Mouse (Mus musculus): ENCODE measurements at regions not wholly inside any gene's neighbourhood (a gene's known extent, or its start where the extent isn't known, plus 50 kb on each side); places are given as distances from the start of the nearest gene placed in this dataset.

DNA sequence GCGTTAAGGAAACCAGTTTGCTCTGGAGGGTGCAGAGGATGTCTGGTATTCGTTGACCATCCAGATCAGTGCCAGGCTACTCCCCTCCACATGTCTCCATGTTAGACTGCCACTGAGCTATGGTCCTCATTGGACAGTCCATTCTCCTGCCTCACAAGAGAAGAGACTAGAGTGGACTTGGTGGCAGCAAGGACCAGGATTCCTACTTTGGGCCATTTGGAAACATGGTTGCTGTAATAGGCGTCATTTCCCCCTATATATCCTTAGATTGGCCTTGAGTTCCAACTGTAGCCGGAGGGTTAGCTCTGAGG, 72.6 kb downstream of the Rpusd4 start:
- Histone ChIP-seq H3K27ac (no peak overlapping the region), H3K36me3 (no peaks in the 10 kb centered on the region), H3K9ac (replicated peaks) (no peak overlapping the region), H3K4me1 (replicated peaks) (peaks cover 41% of the 10 kb centered on the region), H3K4me2 (replicated peaks) (no peak overlapping the region), H3K4me3 (replicated peaks) (no peak overlapping the region), H3K27me3 (peaks cover 66% of the 10 kb centered on the region), H3K9me3 (no peaks in the 10 kb centered on the region)
- WGBS, result 92% methylated on average over 4 of the region's 4 CpGs
- no peak for ATAC-seq

DNA sequence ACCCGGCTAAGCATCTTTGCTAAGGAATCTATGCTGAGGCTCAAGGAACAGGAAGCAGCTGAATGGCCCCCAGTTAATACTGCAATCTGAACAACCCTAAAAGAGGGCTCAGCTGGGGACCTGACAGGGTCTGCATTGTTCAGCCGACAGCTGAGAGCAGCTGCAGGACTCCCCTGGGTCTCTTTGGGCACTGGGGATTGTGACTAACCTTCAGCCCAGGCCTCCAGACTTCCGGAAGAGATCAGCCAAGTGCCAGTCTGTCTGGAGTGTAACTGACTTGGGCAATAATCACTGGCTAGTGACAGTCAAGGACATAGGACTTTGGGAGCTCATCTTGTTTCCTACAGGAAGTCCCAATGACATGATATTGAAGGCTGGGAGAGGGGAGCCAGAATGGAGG, 73.1 kb downstream of the Rpusd4 start:
- H3K27me3 ChIP-seq, result peaks cover 63% of the 10 kb centered on the region
- no peak overlapping the region for H3K4me2 ChIP-seq (replicated peaks)
- WGBS, result 9% methylated on average over 3 of the region's 3 CpGs
- H3K9ac ChIP-seq (replicated peaks), result no peak overlapping the region
- H3K4me1 ChIP-seq (replicated peaks), result peaks cover 37% of the 10 kb centered on the region
- H3K36me3 ChIP-seq, result no peaks in the 10 kb centered on the region
- no peaks in the 10 kb centered on the region for H3K9me3 ChIP-seq
- no peak overlapping the region for H3K27ac ChIP-seq
- no peak for ATAC-seq
- H3K4me3 ChIP-seq (replicated peaks), result no peak overlapping the region

- Histone ChIP-seq H3K27ac (no peak overlapping the region), H3K4me2 (replicated peaks) (no peak overlapping the region), H3K36me3 (no peaks in the 10 kb centered on the region), H3K9ac (replicated peaks) (no peak overlapping the region), H3K27me3 (peaks cover 61% of the 10 kb centered on the region), H3K4me3 (replicated peaks) (no peak overlapping the region), H3K4me1 (replicated peaks) (peaks cover 31% of the 10 kb centered on the region), H3K9me3 (no peaks in the 10 kb centered on the region)
- WGBS, result 82% methylated on average over 5 of the region's 5 CpGs
- no peak for ATAC-seq
These were observed 73.7 kb downstream of the Rpusd4 start for GRCm38 (mm10) chr9:35341386-35341785.

DNA sequence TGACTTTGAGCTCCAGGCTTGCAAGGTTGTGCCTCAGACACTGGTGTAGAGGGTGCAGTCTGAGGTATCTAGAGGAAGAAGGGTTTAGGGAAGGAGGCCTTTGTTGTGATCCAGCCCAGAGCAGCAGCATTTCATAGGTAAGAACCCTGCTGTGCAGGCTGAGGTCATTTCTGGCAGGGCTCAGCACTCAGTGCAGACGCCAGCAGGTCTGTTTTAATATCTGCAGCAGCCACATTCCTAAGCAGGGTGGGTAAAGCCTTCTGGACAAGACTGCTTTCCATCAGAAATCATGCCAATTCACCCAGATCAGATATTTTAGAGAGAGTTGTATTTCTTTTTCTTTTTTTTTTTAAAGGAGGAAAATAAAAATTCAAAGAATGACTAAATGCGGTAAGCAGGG, 74.8 kb downstream of the Rpusd4 start:
- no peak overlapping the region for H3K4me3 ChIP-seq (replicated peaks)
- peaks cover 28% of the 10 kb centered on the region for H3K4me1 ChIP-seq (replicated peaks)
- H3K27ac ChIP-seq, result no peak overlapping the region
- no peak overlapping the region for H3K9ac ChIP-seq (replicated peaks)
- H3K27me3 ChIP-seq, result peaks cover 52% of the 10 kb centered on the region
- ATAC-seq, result no peak
- no peaks in the 10 kb centered on the region for H3K9me3 ChIP-seq
- H3K4me2 ChIP-seq (replicated peaks), result no peak overlapping the region
- no peaks in the 10 kb centered on the region for H3K36me3 ChIP-seq
- 49% methylated on average over 2 of the region's 2 CpGs for WGBS

DNA sequence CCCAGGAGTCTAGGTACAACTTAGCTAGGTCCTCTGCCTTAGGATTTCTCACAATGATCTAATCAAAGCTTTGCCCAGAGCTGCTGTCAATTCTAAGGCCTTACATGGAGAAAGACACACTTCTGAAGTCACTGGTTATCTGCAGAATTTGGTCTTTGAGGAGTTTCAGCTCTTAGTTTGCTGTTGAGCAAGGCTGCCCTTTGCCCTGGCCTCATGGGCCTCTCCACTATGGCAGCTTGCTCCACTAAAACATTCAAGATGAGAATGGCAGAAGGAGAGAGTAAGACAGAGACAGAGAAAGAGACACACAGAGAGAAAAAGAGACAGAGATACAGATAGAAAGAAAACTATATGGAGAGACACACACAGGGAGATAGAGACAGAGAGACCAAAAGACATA, 75.7 kb downstream of the Rpusd4 start:
- H3K27me3 ChIP-seq, result peaks cover 43% of the 10 kb centered on the region
- no peak overlapping the region for H3K9ac ChIP-seq (replicated peaks)
- ATAC-seq, result no peak
- no peak overlapping the region for H3K4me3 ChIP-seq (replicated peaks)
- no peak overlapping the region for H3K27ac ChIP-seq
- no peaks in the 10 kb centered on the region for H3K9me3 ChIP-seq
- H3K4me1 ChIP-seq (replicated peaks), result peaks cover 28% of the 10 kb centered on the region
- H3K4me2 ChIP-seq (replicated peaks), result no peak overlapping the region
- no peaks in the 10 kb centered on the region for H3K36me3 ChIP-seq

DNA sequence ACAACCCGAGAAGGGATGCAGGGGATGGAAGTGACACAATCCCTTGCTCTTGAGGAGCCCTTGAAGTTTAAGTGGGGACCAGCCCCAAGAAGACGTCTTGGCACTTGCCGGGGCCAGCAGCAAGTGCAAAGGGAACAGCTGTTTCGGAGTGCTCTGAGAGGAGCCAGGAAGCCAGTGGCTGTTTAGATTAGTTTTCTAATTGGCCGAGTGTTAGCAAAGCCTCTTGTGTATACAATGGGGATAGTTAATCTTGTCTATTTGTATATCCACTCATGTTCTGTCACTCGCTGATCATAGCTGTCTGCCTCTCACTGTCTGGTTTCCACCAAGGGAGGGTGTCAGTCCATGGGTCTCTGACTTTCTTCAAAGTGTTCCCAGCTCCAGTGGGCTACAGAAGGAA, 76.6 kb upstream of the Cdon start:
- Histone ChIP-seq H3K9me3 (no peaks in the 10 kb centered on the region), H3K36me3 (no peaks in the 10 kb centered on the region), H3K4me1 (replicated peaks) (peaks cover 28% of the 10 kb centered on the region), H3K4me3 (replicated peaks) (no peak overlapping the region), H3K9ac (replicated peaks) (no peak overlapping the region), H3K27me3 (peaks cover 32% of the 10 kb centered on the region), H3K4me2 (replicated peaks) (no peak overlapping the region), H3K27ac (no peak overlapping the region)
- peak; percentile 44; the same call in 1 of the 2 replicates for ATAC-seq
- WGBS, result 57% methylated on average over 6 of the region's 6 CpGs

DNA sequence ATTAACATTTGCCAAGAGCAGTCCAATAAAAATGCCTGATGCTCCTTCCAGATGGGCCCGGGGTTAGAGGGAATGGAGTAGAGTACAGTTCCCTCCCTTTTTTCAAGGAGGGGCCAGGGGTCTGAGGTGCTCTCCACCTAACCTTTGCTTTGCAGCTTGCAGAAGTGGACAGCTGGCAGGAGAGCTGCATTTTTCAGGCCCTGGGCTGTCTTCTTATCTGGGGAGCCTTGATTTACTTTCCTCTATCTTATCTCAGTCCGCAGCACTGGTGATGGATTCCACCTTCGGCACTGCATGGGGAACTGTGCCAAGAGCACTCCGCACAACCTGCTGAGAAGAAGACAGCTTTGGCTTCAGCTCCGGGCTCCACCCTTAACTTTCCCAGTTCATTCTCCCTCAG, 74.5 kb upstream of the Cdon start:
- H3K27me3 ChIP-seq, result peaks cover 17% of the 10 kb centered on the region
- H3K4me3 ChIP-seq (replicated peaks), result no peak overlapping the region
- no peak overlapping the region for H3K4me2 ChIP-seq (replicated peaks)
- no peaks in the 10 kb centered on the region for H3K36me3 ChIP-seq
- H3K27ac ChIP-seq, result no peak overlapping the region
- H3K4me1 ChIP-seq (replicated peaks), result peaks cover 15% of the 10 kb centered on the region
- H3K9ac ChIP-seq (replicated peaks), result no peak overlapping the region
- 84% methylated on average over 5 of the region's 5 CpGs for WGBS
- H3K9me3 ChIP-seq, result no peaks in the 10 kb centered on the region
- ATAC-seq, result no peak

DNA sequence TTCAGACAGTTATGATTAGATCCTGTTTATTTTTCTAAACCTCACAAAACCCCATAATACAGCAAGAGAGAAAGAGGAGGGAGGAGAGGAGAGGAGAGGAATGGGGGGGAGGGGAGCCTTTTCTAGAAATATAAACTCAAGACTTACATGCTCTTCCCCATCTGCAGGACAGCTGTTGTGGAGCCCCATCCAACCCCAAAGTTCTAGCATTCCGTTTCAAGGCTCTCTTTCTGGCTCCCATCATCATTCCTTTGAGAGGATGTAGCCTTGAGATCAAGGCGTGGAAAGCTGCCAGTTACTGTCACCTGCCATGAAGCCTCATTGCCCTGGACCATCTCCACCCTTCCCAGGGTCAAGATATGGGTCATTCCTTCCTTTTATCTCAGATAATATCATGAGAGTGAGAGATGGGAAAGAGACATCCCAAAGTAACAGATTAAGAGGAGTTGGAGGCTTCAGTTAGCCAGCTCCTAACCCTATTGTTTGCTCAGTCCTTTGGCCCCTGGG, 70.8 kb upstream of the Cdon start:
- no peak for ATAC-seq
- H3K4me3 ChIP-seq (replicated peaks), result no peak overlapping the region
- H3K4me1 ChIP-seq (replicated peaks), result peaks cover 8% of the 10 kb centered on the region
- no peaks in the 10 kb centered on the region for H3K9me3 ChIP-seq
- no peak overlapping the region for H3K4me2 ChIP-seq (replicated peaks)
- no peak overlapping the region for H3K9ac ChIP-seq (replicated peaks)
- 74% methylated on average over 2 of the region's 2 CpGs for WGBS
- H3K36me3 ChIP-seq, result no peaks in the 10 kb centered on the region
- H3K27ac ChIP-seq, result no peak overlapping the region
- H3K27me3 ChIP-seq, result peaks cover 10% of the 10 kb centered on the region; the same call in 1 of the 2 replicates

- Histone ChIP-seq H3K9ac (replicated peaks) (no peak overlapping the region), H3K36me3 (no peaks in the 10 kb centered on the region), H3K27ac (no peak overlapping the region), H3K4me2 (replicated peaks) (no peak overlapping the region), H3K27me3 (peaks cover 4% of the 10 kb centered on the region; the same call in 1 of the 2 replicates), H3K4me3 (replicated peaks) (no peak overlapping the region), H3K4me1 (replicated peaks) (peaks cover 8% of the 10 kb centered on the region), H3K9me3 (no peaks in the 10 kb centered on the region)
- ATAC-seq, result no peak
- WGBS, result 83% methylated on average over 5 of the region's 5 CpGs
These were observed 69.4 kb upstream of the Cdon start for GRCm38 (mm10) chr9:35351576-35351975.

DNA sequence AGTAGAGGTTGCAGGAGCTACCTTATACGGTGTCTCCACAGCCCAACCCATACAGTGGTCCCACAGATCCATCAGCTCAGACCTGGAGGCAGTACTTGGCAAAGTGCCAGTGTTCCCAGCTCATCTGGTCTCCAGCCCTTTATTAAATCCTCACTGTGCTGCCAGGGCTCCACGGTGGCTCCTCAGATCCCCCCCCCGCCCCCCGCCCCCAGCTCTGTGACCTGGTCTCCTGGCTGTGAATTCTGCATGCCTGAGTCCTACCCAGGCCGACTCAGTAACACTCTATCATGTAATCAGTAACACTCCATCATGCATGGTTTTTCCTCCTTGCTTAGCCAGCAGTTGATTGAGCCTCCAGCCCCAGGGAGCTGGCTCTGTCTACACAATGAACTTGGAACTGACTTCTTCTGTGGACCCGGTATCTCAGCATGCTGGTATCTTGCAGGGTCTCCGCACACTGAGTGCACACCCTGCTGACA, 66.2 kb upstream of the Cdon start:
- Histone ChIP-seq H3K4me2 (replicated peaks) (no peak overlapping the region), H3K27ac (no peak overlapping the region)

DNA sequence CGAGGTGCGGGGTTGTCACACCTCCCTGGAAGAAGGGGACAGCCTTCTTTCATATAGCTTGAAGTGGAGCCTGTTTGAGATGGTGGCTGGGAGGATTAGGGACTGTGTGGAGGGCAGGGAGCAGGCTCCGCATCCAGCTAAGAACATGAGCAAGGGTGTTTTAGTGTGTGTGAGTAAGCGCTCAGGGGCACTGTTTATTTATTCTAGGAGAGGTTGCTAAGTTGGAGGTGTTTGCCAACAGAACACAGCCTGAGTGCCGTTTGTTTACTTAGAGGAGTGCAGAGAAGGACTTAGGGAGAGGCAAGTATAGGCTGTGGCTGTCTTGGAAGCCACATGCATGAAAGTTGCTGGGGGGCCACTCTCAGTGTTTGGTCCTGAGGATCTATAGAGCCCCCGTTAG, 61.2 kb upstream of the Cdon start:
- peaks cover 15% of the 10 kb centered on the region for H3K27me3 ChIP-seq
- no peak overlapping the region for H3K9ac ChIP-seq (replicated peaks)
- H3K36me3 ChIP-seq, result no peaks in the 10 kb centered on the region
- no peaks in the 10 kb centered on the region for H3K9me3 ChIP-seq
- ATAC-seq, result no peak
- no peak overlapping the region for H3K27ac ChIP-seq
- H3K4me3 ChIP-seq (replicated peaks), result no peak overlapping the region
- peaks cover 38% of the 10 kb centered on the region for H3K4me1 ChIP-seq (replicated peaks)
- 68% methylated on average over 6 of the region's 6 CpGs for WGBS
- H3K4me2 ChIP-seq (replicated peaks), result no peak overlapping the region

More for the DNA sequence above, 66.2 kb upstream of the Cdon start:
- Histone ChIP-seq H3K9me3 (no peaks in the 10 kb centered on the region), H3K36me3 (no peaks in the 10 kb centered on the region), H3K4me3 (replicated peaks) (no peak overlapping the region), H3K9ac (replicated peaks) (no peak overlapping the region), H3K27me3 (peaks cover 4% of the 10 kb centered on the region; the same call in 1 of the 2 replicates), H3K4me1 (replicated peaks) (peaks cover 11% of the 10 kb centered on the region)
- 57% methylated on average over 7 of the region's 7 CpGs for WGBS
- ATAC-seq, result peak; percentile 53

GRCm38 (mm10) chr9:35360139-35361100, 60.5 kb upstream of the Cdon start:
- peaks cover 33% of the 10 kb centered on the region for H3K4me1 ChIP-seq (replicated peaks)
- H3K9me3 ChIP-seq, result no peaks in the 10 kb centered on the region
- H3K27ac ChIP-seq, result peak overlapping the region; percentile 41; the same call in 1 of the 2 replicates
- 32% methylated on average over 6 of the region's 6 CpGs for WGBS
- H3K4me3 ChIP-seq (replicated peaks), result no peak overlapping the region
- H3K36me3 ChIP-seq, result no peaks in the 10 kb centered on the region
- H3K4me2 ChIP-seq (replicated peaks), result no peak overlapping the region
- peak; percentile 85 for ATAC-seq
- no peak overlapping the region for H3K9ac ChIP-seq (replicated peaks)
- H3K27me3 ChIP-seq, result peaks cover 15% of the 10 kb centered on the region
